Mouse (Mus musculus) adrenal gland, postnatal 14 days (tissue): ENCODE data around the gene Bckdk. TPM values are rescaled to one million over a fixed set of nuclear protein-coding genes. Genes with fewer than 3 reads are reported as not detected.
"Not testable (repeated sequence)": the region's sequence is repeated elsewhere in the genome, so short reads cannot be mapped to it uniquely, and the experiment has no call there.

Source experiments
- DNase-seq: peaks from one replicate; pipeline ENCODE4 v3.0.0; 2021; ENCODE audit warnings: mixed read lengths
- total RNA-seq: library from RNA; stranded (reverse); gene quantifications from 2 replicates; pipeline ENCODE4 v1.2.3, GENCODE M21; 2021

Bckdk gene
- total RNA-seq, 1 experiment from 2014 or later: 135 TPM

DNA sequence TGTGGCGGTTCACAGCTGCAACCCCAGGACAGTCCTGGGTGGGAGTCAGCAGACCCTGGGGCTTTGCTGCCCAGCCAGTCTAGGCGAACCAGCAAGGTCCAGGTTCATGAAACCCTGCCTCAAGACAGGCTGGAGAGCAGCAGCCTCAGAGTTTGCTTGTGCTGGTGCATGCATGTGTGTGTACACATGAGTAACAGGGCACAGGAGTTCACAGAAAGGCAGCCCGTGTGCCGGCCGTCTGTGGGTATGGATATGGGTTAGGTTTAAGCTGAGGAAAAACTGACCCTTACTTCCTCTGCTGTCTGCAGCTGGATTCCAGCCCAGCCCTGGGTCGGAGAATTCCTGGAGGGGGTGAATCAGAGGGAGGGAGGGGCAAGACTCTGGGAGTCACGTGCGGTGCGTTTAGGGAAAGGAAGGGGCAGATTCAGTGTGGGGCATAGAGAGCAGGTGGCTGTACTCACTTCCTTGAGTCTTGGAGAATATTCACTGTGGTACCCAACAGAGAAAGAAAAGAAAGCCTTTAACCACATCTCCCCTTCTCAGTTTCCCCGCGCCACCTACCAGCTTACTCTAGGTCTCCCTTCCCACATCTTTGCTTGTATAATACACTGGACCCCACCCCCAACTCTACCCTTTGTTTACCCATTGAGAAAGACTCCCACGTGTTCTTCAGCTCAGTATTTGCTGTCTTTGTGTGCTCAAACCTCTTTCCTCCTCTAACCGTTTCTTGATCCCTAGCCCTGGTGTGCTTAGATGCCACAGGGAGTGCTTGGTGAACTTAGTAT is 27.7 kb downstream of the Bckdk start:
- peak; percentile 74 for DNase-seq

DNA sequence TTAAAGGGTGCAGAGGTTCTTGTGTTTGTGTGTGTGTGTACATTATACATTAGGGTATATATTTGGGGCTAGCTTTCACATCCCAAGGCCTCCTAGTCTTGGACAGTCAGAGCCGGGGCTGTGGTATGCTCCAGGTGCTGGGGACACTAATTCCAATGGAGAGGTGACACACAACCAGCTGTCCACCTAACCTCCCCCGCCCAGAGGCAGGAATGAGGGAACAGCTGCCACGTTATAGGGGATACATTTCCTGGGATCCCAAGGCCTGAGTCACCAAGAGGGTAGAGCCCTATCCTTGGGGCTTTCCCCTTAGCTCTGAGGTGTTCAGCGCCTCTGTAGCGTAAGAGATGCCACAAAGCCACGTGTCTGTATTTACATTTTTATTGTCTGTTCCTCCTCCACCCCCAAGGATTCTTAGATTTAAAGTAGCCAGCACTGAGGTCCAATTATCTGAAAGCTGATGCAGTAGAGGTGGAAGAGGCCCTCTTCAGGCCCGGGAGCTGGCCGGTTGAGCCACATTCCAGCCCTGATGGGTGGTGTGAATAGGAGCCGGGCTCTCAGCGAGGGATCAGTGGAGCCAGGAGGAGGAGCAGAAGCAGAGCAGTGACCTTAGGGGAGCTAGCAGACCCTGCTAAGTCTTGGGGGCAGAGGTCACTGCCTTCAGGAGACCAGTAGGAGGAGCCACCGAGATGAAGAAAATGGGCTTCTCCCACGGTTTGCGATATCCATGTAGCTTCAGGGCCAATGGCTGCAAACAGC is 28.6 kb downstream of the Bckdk start:
- DNase-seq: no peak

DNA sequence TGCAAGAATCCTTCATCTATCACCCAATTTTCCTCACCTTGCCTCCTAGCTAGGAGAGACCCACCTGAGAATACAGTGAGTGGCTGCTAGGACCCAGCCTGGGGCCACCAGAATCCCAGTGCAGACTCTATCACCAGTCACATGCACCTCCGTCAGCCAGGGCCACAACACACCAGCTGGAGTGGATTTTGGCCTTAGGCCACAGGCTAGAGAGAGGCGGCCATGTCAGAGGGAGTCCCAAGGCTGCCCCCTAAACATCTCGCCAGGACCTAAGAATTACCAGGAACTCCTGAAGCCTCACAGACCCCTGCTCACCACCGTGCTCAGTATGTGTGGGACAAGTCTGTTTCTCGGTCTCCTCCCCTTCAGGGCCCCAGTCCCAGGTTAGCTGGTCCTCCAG is 30.2 kb downstream of the Bckdk start:
- DNase-seq: no peak

DNA sequence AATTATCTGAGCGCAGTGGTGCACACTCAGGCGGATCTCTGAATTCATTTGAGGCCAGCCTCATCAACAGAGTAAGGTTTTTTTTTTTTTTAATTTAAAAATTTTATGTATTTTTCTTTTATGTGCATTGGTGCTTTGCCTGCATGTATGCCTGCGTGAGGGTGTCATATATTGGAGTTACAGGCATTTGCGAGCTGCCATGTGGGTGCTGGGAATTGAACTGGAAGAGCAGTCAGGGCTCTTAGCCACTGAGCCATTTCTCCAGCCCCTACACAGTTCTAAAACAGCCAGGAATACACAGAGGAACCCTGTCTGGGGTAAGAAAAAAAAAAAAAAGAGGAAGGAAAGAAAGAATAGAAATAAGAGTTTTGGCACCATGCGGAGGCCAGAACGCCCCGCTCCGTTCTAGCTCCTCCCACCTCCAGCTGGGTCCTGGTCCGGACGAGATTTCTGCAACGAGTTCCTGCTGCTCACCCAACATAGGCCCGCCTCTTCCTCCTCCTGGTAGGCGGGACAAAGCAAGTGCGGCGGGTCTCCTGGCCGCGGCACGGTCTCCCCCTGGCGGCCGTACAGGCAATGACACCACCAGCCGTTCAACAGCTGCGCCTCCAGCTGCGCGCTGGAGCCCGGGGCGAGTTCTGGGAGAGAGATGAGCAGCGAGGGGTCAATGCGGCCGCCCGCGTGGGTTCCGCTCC is 31.3 kb downstream of the Bckdk start:
- DNase-seq: peak; percentile 97

DNA sequence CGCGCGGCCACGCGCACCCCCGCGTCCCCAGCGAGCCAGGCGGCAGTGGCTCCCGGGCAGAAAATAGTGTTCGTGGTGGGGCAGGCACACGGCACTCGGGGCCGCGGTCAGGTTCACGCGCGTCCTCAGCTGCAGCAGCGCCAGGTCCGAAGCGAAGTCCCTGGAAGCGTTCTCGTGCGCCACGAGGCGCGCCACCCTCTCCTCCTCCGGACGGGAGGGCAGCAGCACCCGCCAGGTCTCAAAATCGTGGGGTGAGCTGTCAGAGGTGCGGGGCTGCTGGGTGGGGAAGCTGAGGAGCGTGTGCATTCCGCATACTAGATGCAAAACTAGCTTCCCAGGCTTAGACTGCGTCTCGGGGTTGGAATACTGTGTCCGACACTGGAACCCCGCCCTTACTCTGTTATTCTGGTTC is 31.9 kb downstream of the Bckdk start:
- no peak for DNase-seq

DNA sequence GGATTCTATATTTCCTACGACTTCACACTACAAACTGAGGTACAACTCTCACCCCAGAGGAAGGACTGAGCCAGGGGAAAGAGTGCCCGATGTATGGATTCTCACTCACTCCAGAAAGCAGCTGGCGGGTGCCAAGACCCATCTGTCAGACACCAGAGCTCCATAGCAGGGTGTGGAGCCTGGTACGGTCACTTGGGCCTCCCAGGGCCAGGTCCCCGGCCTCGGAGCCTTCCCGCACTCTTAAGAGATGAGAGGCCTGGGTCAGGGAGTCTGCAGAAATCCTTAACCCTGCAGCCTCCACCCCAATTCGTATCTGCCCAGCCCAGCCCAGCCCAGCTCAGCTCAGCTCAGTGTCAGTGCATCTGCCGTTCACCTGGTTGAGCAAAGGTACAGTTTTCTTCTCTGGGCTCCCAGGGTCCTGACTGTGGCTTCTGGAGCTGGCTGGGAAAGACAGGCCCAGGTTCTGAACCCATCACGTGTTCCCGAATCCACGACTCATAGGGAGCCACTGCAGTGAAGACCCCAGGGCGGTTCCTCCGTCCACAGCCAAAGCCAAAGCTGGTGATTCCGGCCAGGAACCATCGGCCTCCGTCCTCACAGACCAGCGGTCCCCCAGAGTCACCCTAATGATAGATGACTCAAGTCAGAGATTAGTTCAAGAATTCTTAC is 32.5 kb downstream of the Bckdk start:
- no peak for DNase-seq

DNA sequence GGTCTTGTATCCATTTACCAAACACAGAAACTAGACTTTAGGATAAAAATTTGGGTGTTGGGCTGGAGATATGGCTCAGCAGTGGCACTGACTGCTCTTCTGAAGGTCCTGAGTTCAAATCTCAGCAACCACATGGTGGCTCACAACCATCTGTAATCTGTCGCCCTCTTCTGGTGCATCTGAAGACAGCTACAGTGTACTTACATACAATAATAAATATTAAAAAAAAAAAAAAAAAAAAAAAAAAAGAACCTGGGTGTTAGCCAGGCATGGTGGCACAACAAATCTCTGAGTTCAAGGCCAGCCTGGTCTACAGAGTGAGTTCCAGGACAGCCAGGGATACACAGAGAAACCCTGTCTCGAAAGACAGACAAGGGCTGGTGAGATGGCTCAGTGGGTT is 38.2 kb downstream of the Bckdk start:
- not testable (repeated sequence) for DNase-seq

DNA sequence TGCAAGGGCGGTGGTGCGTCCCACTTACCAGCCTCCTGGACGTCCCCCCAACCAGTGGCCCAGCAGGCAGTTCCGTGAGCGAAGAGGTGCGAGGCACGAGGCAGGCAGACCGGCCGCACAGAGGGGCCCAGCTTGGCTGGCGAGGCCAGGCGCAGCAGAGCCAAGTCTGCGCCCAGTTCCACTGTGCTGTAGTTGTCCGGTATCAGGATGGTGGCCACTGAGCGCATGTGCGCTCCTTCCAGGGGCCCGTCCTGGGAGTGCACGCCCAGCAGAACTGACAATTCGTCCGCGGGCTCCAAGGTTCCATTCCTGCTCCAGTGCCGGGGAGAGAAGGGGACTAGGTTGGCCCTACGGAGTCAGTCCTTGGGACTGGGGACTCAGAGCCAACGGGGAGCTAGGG is 40.7 kb downstream of the Bckdk start:
- DNase-seq: peak; percentile 63

DNA sequence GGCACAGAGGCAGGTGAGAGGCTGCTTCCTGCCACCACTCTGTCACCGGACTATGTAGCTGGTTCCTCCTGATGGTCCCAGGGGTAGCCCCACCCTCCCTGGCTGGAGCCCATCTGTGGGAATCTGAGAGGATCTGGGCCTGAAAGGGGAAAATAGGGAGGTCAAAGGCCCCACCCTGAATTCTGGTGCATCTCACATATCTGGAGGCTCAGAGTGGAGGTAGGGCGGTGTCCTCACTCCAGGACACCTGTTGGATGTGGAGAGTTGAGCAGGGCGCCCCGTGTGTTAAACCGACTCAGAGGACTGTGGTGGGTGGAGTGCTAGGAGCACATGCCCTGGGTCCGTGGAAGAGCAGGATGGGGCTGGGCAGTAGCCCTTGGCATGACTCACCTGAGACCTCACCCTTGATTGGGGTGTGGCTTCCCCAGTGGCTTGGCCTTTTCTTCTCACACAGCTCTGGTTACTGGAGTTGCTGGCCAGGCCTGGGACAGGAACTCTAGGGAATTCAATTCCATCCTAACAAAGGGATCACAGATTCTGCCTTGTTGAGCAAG is 42.7 kb downstream of the Bckdk start, which contains the start of gene Prss36:
TSS of gene Prss36 (minus strand) at position 256 of the 554 bp plus-strand sequence.
- DNase-seq: no peak

DNA sequence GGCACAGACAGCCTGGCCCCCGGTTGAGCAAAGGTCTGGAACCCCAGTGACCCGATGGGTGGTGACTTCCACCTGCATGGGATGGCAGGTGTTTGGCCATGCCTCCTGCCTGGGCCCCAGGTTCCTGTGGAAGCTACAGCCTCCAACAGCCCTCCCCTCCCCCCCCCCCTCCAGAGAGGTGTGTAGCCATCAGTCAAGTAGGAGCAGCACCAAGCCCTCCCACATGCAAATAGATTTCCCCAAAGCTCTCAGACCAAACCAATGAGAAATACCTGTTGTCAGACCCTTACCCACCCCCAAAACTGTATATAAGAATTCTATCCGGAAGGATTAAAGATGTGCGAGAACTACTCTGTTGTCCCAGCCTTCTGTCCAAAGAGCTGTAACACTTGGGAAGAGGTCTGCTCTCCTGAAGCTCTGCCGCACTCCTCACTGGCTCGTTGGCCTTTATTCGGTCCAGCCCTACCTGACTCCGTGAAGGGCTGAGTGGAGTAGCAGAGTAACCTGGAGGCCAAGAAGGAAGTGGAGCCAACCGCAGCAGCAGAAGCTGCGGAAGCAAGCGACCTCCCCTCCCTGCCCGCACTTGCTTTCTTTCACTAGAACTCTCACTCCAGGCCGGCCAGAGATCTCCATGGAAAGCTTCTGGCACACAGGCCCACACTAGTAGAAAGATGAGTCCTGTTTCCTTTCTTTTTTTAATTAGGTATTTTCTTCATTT is 49.1 kb downstream of the Bckdk start:
- no peak for DNase-seq

DNA sequence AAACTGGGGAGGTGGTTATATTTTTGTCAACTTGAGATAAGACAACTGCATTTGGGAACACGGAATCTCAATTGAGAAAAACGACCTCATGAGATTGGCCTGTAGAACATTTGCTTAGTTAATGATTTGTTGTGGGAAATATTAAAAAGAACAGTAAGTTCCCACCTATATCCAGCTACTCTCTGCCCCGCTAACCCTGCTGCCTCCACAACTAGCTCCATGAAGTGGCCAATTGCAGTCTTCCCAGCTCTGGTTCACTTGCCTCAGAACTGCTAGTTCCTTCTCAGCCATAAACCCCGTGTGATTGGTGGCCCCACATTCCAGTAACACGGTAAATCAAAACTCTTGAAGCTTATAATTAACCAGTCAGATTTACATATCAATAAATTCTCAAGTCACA is 55.5 kb downstream of the Bckdk start:
- DNase-seq: no peak

Other genes with a start within 250 kb of the Bckdk start
- gene Bcl7c, start 195.1 kb upstream of the Bckdk start, total RNA-seq: 64.8 and 69.2 TPM in 2 replicates
- gene Ctf1, start 191.3 kb upstream of the Bckdk start, total RNA-seq: 4.7 and 5.1 TPM in 2 replicates
- not detected in 2 replicates for gene Ctf2, start 171.9 kb upstream of the Bckdk start, total RNA-seq
- gene Fbxl19, start 159.5 kb upstream of the Bckdk start, total RNA-seq: 12.8 and 14.5 TPM in 2 replicates
- 28.1 and 28.3 TPM in 2 replicates for gene Orai3, start 134.3 kb upstream of the Bckdk start, total RNA-seq
- 37.7 and 46.2 TPM in 2 replicates for gene Setd1a, start 127.4 kb upstream of the Bckdk start, total RNA-seq
- 0.38 and 0.44 TPM in 2 replicates for gene Gm49388, start 118.5 kb upstream of the Bckdk start, total RNA-seq
- gene Hsd3b7, start 103.5 kb upstream of the Bckdk start, total RNA-seq: 38.0 and 69.3 TPM in 2 replicates
- 84.5 and 85.0 TPM in 2 replicates for gene Stx4a, start 79.8 kb upstream of the Bckdk start, total RNA-seq
- 7.8 and 9.9 TPM in 2 replicates for gene Stx1b, start 79.5 kb upstream of the Bckdk start, total RNA-seq
- gene Zfp646, start 27.9 kb upstream of the Bckdk start, total RNA-seq: 32.1 and 36.7 TPM in 2 replicates
- 8.3 and 12.0 TPM in 2 replicates for gene Zfp668, start 27.3 kb upstream of the Bckdk start, total RNA-seq
- gene Prss53, start 13.1 kb upstream of the Bckdk start, total RNA-seq: 0.70 and 0.94 TPM in 2 replicates
- not detected in 2 replicates for gene Gm21974, start 8.6 kb upstream of the Bckdk start, total RNA-seq
- 60.7 and 92.8 TPM in 2 replicates for gene Vkorc1, start 8.5 kb upstream of the Bckdk start, total RNA-seq
- 24.0 and 25.5 TPM in 2 replicates for gene Kat8, start 8.4 kb downstream of the Bckdk start, total RNA-seq
- 0.22 and 0.30 TPM in 2 replicates for gene Prss8, start 26.0 kb downstream of the Bckdk start, total RNA-seq
- 12.5 and 13.1 TPM in 2 replicates for gene Prss36, start 42.6 kb downstream of the Bckdk start, total RNA-seq
- 275 and 322 TPM in 2 replicates for gene Fus, start 63.4 kb downstream of the Bckdk start, total RNA-seq
- gene Pycard, start 89.8 kb downstream of the Bckdk start, total RNA-seq: 3.4 and 10.1 TPM in 2 replicates
- not detected in 2 replicates for gene Trim72, start 99.9 kb downstream of the Bckdk start, total RNA-seq
- gene Itgam, start 158.6 kb downstream of the Bckdk start, total RNA-seq: 4.2 and 6.4 TPM in 2 replicates
- gene Gm49368, start 158.6 kb downstream of the Bckdk start, total RNA-seq: not detected in 2 replicates
- gene Itgax, start 225.5 kb downstream of the Bckdk start, total RNA-seq: 0.41 and 2.1 TPM in 2 replicates